Mouse (Mus musculus): ENCODE measurements around the gene Npy1r.

DNA sequence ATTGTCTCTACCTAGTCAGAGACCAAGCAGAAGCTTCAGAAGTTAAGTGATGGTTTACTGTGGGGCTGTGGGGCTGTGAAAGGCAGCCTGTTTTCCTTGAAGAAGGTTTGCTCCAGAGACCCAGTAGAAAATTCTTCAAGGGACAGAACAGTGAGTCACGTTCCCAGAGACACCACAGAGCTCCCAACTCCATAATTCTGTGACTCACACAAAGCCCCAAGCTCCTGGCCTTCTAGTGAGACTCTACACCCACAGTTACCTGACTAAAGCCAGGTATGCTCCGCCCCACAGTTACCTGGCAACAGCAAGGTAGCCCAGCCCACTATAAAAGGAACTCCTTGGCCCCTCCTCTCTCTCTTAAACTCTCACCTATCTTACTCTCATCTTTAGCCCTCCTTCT lies 54.6 kb downstream of the Npy1r start:
- TF ChIP-seq CTCF (IDR thresholded peaks at IDR 0.05; ENCODE audit: low read depth, low read length) (no peak), EP300 (IDR thresholded peaks at IDR 0.05; ENCODE audit: insufficient read depth, low read depth, low read length) (no peak), POLR2A (IDR thresholded peaks at IDR 0.05; ENCODE audit: insufficient read depth, low read length) (no peak)
